Mouse (Mus musculus) fat pad, adult 2 months (tissue): ENCODE measurements around the gene Gm14403.
"Not testable (repeated sequence)": the region's sequence is repeated elsewhere in the genome, so short reads cannot be mapped to it uniquely, and the experiment has no call there.

ENCODE experiments used
- DNase-seq: peaks from one replicate; pipeline ENCODE4 v3.0.0-alpha.2; 2011; ENCODE audit warnings: low read depth, low spot score; ENCODE audit errors: extremely low read depth

Gm14403 gene

DNA sequence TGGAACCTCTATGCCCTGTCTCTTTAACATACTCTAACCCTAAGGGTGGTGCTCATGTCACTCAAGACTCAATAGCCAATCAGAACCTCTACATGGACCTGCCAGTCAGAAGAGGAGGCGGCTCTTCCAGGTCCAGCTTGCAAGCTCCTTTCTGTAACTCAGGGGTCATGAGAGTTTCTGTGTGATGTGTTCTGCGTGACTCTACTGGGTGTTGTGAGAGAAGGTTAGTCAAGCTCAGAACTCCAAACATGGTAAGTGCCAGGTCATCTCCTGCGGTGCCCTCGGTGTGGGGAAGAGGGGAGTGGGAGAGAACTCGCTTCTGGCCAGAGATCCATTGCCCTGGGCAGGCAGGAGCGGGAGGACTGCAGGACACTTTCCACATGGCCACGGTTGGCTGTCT lies at the start of gene Gm14403:
TSS of gene Gm14403 (plus strand) at position 149 of the 400 bp plus-strand sequence.
- not testable (repeated sequence) for DNase-seq

DNA sequence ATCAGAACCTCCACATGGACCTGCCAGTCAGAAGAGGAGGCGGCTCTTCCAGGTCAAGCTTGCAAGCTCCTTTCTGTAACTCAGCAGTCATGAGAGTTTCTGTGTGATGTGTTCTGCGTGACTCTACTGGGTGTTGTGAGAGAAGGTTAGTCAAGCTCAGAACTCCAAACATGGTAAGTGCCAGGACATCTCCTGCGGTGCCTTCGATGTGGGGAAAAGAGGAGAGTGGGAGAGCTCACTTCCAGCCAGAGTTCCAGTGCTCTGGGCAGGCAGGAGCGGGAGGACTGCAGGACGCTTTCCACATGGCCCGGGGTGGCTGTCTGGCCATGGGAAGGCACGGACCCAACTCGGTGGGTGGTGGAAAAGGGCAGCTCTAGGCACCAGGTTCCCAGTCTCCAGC lies 33.3 kb upstream of the Gm14403 start, which contains the start of gene Zfp970:
TSS of gene Zfp970 (plus strand) at position 58 of the 400 bp plus-strand sequence.
- DNase-seq = not testable (repeated sequence)

GRCm38 (mm10) chr2:177468222-177468621 lies 29.8 kb upstream of the Gm14403 start:
- DNase-seq = not testable (repeated sequence)

GRCm38 (mm10) chr2:177472261-177472660 lies 25.8 kb upstream of the Gm14403 start:
- DNase-seq = not testable (repeated sequence)

DNA sequence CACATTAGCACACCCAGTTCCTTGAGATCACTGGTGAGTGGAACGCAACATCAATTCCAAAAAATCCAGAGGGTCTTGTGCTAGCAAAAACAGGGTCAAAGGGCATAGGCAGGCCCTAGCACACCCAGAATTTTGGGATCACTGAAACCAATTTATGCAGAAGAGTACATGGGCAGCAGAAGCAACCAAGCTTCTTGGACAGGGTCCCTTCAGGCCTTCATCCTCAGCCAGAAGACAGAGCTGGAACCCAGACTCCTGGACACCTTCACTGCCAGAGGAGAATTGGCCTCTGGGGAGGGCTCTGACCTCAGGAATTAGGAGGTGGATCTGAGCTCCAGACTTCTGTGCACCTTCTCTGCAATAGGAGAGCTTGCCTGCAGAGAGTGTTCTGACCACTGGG lies 16.0 kb upstream of the Gm14403 start:
- DNase-seq = not testable (repeated sequence)

GRCm38 (mm10) chr2:177483238-177483948 lies 14.6 kb upstream of the Gm14403 start:
- DNase-seq = not testable (repeated sequence)

- DNase-seq = not testable (repeated sequence)
Observed at GRCm38 (mm10) chr2:177499182-177499581, 1.2 kb downstream of the Gm14403 start.

- DNase-seq = not testable (repeated sequence)
Observed at GRCm38 (mm10) chr2:177505211-177505719, 7.2 kb downstream of the Gm14403 start.

- not testable (repeated sequence) for DNase-seq
Observed at GRCm38 (mm10) chr2:177511381-177511780, 13.4 kb downstream of the Gm14403 start.

DNA sequence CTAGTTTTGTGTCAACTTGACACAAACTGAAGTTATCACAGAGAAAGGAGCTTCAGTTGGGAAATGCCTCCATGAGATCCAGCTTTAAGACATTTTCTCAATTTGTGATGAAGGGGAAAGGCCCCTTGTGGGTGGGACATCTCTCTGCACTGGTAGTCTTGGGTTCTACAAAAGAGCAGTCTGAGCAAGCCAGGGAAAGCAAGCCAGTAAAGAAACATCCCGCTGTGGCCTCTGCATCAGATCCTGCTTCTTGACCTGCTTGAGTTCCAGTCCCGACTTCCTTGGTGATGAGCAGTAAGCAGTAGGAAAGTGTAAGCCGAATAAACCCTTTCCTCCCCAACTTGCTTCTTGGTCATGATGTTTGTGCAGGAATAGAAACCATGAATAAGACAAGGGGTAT lies 14.0 kb downstream of the Gm14403 start:
- not testable (repeated sequence) for DNase-seq

DNA sequence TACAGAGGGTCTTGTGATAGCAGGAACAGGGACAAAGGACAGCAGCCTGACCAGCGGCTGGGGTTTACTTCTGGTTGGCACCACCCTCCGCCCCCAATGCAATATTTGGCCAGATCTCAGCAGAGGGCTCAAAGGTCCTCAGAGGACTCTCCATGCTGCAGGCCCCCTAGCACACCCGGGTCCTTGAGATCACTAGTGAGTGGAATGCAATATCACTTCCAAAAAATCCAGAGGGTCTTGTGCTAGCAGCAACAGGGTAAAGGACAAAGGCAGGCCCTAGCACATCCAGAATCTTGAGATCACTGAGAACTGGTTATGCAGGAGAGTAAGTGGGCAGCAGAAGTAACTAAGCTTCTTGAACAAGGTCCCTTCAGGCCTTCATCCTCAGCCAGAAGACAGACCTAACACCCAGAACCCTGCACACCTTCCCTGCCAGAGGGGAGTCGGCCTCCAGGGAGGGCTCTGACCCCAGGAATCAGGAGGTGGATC lies 16.0 kb downstream of the Gm14403 start:
- not testable (repeated sequence) for DNase-seq

GRCm38 (mm10) chr2:177517746-177518145 lies 19.7 kb downstream of the Gm14403 start:
- not testable (repeated sequence) for DNase-seq

GRCm38 (mm10) chr2:177518354-177518753 lies 20.3 kb downstream of the Gm14403 start:
- not testable (repeated sequence) for DNase-seq

GRCm38 (mm10) chr2:177518960-177519359 lies 20.9 kb downstream of the Gm14403 start:
- DNase-seq = not testable (repeated sequence)

DNA sequence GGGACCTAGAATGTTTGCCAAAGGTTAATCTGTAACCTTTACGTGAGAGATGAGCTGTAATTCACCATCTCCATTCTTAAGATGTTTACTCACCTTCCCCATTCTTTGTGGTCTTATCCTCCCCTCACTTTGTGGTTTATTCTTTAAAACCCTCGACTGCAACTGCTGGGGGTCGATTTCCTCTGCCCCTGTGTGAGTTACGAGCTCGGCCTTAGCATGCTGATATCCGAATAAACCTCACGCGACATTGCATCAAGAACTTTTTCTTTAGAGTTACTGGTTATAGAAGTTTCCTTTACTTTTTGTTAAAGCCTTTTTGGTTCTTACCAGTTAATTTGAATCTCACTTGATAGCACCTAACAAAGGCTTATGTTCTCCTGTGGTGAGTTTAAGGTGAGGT lies 22.0 kb downstream of the Gm14403 start:
- no peak for DNase-seq

DNA sequence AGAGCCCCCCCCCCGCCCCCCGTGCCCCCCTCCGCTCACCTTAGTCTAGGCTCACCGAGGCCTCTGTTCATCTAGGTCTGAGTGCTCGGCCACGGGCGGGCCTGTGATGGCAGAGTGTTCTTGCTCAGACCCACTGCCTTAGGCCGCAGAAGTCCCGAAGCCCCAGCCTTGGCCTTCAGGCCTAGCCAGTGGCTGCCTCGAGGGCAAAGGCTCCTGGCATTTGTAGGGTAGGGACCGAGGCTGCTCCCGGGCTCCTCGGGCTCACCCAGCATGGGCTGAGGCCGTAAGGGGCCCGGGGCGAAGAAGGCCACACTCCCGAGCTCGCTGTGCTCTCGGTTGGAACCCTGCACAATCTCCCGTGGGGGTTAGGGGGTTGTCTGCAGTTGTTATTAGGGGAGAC lies 25.0 kb downstream of the Gm14403 start:
- no peak for DNase-seq

DNA sequence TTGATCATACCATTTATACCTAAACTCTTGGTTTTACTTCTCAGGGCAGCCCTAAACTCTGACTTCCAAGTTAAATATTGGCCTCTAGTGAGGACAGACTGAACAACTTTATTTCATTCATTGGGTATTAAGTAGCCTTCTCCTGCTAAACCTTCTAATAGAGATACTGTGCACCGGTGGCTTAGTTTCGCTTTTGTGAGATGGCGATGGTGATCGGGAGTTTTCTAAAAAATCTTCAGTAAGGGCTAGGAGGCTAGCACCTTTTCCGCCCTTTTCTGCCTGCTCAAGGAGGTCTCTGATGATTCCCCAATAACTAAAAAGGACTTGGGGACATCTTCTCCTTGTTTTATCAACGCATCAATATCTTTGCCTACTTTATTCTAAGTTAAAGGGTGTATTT lies 25.7 kb downstream of the Gm14403 start:
- DNase-seq = not testable (repeated sequence)

DNA sequence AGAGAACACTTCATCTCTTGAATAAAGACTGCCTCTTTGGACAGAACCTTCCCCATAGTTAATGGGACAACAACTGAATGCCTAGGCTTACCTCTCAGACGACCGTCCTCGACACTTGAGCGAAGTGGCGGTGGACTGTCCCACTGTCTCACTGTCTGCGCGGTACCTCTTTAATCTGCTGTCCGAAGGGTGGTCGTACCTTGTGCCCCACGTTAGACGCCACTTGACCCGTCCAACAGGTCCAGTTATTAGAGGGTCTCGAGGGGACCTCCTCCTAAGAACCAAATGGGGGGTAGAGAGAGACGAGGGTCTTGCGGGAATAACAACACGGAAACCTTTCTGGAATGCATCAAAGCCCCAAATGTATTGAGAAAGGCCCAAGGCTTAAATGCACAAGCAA lies 26.2 kb downstream of the Gm14403 start:
- DNase-seq = not testable (repeated sequence)

DNA sequence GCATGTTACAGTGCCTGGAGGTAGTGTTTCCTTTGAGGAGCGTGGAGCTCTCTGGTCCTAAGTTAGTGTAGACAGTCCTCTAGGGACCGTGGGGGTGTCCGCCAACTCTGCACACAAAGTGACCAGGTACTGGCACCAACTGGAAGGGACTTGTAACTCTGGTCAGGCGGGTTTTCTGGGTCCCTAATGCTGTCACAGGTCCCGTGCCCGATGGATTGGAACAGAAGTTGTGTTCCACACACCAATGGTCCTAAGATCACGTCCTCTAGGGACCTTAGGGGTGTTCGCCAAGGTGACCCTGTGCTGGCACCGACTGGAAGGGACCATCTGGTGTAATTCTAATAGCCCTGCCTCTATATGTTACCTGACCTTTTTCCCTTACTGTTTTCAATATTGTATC lies 37.9 kb downstream of the Gm14403 start:
- DNase-seq = no peak

DNA sequence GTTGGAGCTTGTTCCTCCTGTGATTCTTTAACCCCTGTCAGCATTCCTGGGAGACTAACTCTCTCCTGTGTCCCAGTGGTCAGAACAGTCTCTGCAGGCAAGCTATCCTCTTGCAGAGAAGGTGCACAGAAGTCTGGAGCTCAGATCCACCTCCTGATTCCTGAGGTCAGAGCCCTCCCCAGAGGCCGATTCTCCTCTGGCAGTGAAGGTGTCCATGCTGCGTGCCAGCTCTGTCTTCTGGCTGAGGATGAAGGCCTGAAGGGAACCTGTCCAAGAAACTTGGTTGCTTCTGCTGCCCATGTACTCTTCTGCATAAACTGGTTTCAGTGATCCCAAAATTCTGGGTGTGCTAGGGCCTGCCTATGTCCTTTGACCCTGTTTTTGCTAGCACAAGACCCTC lies 39.1 kb downstream of the Gm14403 start:
- not testable (repeated sequence) for DNase-seq

- DNase-seq = not testable (repeated sequence)
Observed at GRCm38 (mm10) chr2:177537717-177538116, 39.7 kb downstream of the Gm14403 start.

- DNase-seq = not testable (repeated sequence)
Observed at GRCm38 (mm10) chr2:177555261-177555660, 57.2 kb downstream of the Gm14403 start.
